Mouse (Mus musculus) midbrain, embryonic 10.5 days (tissue): ENCODE measurements around the gene Tlr13. TPM values are rescaled to one million over a fixed set of nuclear protein-coding genes. Genes with fewer than 3 reads are reported as not detected.
"Not testable (repeated sequence)": the region's sequence is repeated elsewhere in the genome, so short reads cannot be mapped to it uniquely, and the experiment has no call there.

Source experiments
- DNase-seq: peaks from one replicate; pipeline ENCODE4 v3.0.0-alpha.2; 2017; ENCODE audit warnings: low spot score
- H3K27ac ChIP-seq: fragments of 300-500 bp; sonication (generic); replicated peaks from 2 replicates; pipeline ENCODE4 v1.5.1; 2016; ENCODE audit warnings: mild to moderate bottlenecking
- H3K27me3 ChIP-seq: fragments of 300-500 bp; sonication (generic); 2 replicates; pipeline ENCODE4 v1.6.1; 2016; ENCODE audit warnings: low read depth, mild to moderate bottlenecking; ENCODE audit not compliant: poor library complexity, severe bottlenecking
- H3K36me3 ChIP-seq: fragments of 300-500 bp; sonication (generic); 2 replicates; pipeline ENCODE4 v1.6.1; 2016; ENCODE audit warnings: mild to moderate bottlenecking, moderate library complexity
- H3K4me1 ChIP-seq: fragments of 300-500 bp; sonication (generic); 2 replicates; pipeline ENCODE4 v1.6.1; 2016
- H3K4me3 ChIP-seq: fragments of 300-500 bp; sonication (generic); 2 replicates; pipeline ENCODE4 v1.5.1; 2016; ENCODE audit warnings: mild to moderate bottlenecking, moderate library complexity
- H3K9me3 ChIP-seq: fragments of 300-500 bp; sonication (generic); replicated peaks from 2 replicates; pipeline ENCODE4 v1.6.1; 2016; ENCODE audit warnings: mild to moderate bottlenecking
- WGBS: fragments of 180-500 bp; shearing (Covaris S2); methylation state at CpG from one replicate; pipeline ENCODE4 v1.1.7; 2016; 5-methylcytosine and 5-hydroxymethylcytosine counted together
- polyA plus RNA-seq: library from polyadenylated mRNA; unstranded; fragments of >200 nt; fragmentation: Nextera tagmentation; extraction: Ambion mirVana; gene quantifications from 2 replicates; pipeline ENCODE4 v1.2.1, GENCODE M21; 2016

Tlr13 gene
- polyA plus RNA-seq, 1 experiment from 2014 or later: 0.17 TPM

DNA sequence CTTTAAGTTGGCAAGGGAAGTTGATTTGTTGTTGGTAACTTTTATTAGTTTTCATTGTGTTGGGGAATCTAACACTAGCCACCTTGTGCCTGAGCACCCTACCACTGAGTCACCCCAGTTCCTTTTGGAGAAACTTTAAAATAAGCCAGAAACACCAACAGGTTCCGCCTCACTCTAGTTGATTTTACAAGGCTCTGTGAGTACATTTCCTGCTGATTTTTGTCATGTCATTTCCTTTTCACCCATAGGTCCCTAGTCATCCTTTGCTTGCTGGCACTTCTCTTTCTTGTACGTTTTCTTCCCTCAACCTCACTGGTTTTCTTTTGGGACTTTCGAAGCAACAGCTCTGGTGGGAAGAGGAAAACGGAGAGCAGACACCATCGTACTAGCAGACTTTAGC is 46.4 kb downstream of the Tlr13 start:
- DNase-seq: no peak
- WGBS: 59% methylated on average over 5 of the region's 5 CpGs
- Histone ChIP-seq H3K27ac (peak overlapping the region; percentile 89; the same call in 1 of the 2 replicates), H3K9me3 (no peaks in the 10 kb centered on the region), H3K4me1 (peaks cover 39% of the 10 kb centered on the region), H3K27me3 (peaks cover 35% of the 10 kb centered on the region), H3K36me3 (peaks cover 39% of the 10 kb centered on the region), H3K4me3 (peak overlapping the region; percentile 64)

- no peaks in the 10 kb centered on the region for H3K9me3 ChIP-seq
- H3K27ac ChIP-seq: no peak overlapping the region
- peak overlapping the region; percentile 64 for H3K4me3 ChIP-seq
- H3K4me1 ChIP-seq: peaks cover 34% of the 10 kb centered on the region
- 51% methylated on average over 4 of the region's 4 CpGs for WGBS
- H3K27me3 ChIP-seq: peaks cover 33% of the 10 kb centered on the region
- no peak for DNase-seq
- peaks cover 46% of the 10 kb centered on the region for H3K36me3 ChIP-seq
Measured at GRCm38 (mm10) chrX:106190091-106190490, 47.1 kb downstream of the Tlr13 start.

GRCm38 (mm10) chrX:106194361-106194760 is 51.4 kb downstream of the Tlr13 start:
- H3K27me3 ChIP-seq, DNase-seq, H3K4me3 ChIP-seq, H3K27ac ChIP-seq, H3K9me3 ChIP-seq: not testable (repeated sequence)
- H3K36me3 ChIP-seq: peaks cover 89% of the 10 kb centered on the region
- 90% methylated on average over 6 of the region's 6 CpGs for WGBS
- H3K4me1 ChIP-seq: peaks cover 13% of the 10 kb centered on the region

DNA sequence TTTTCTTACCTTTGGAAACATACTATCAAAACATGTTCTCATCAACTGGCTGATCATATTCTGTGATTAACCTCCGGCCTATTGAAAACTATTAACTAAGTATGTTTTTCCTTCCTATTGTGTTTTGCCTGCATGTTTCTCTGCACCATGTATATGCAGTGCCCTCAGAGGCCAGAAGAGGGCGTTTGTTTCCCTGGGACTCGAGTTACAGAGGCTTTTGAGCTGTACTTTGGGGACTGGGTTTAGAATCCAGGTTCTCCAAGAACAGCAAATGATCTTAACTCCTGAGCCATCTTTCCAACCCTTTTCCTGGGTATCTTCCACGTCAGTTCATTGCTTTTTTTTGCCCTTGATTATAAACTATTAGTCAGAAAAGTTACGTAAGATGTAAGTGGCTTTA is 54.3 kb downstream of the Tlr13 start:
- Histone ChIP-seq H3K27ac (no peak overlapping the region), H3K4me3 (no peak overlapping the region), H3K27me3 (0 out of 2 replicates have a peak, but pooled peaks cover 5% of the 10 kb centered on the region), H3K4me1 (no peaks in the 10 kb centered on the region), H3K9me3 (no peaks in the 10 kb centered on the region), H3K36me3 (peaks cover 98% of the 10 kb centered on the region)
- WGBS: 69% methylated on average over 5 of the region's 5 CpGs
- no peak for DNase-seq

DNA sequence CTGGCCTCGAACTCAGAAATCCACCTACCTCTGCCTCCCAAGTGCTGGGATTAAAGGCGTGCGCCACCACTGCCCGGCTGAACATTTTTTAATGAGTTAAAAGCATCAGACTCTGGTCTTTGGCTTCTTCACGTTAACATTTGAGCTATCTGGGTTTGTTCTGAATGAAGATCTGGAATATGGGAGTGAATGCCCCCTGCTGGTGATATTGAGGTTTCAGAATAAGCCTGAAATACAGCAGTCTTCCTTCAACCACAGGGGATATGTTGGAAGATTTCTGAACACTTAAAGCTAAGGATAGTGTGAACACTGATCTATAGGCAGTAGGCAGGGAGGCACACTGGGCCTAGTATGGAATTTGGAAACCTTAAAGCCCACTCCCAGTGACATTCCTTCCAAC is 55.9 kb downstream of the Tlr13 start:
- Histone ChIP-seq H3K9me3 (no peaks in the 10 kb centered on the region), H3K4me1 (no peaks in the 10 kb centered on the region), H3K36me3 (peaks cover 95% of the 10 kb centered on the region), H3K27ac (no peak overlapping the region), H3K4me3 (no peak overlapping the region), H3K27me3 (0 out of 2 replicates have a peak, but pooled peaks cover under 1% of the 10 kb centered on the region)
- no peak for DNase-seq
- 91% methylated on average over 5 of the region's 5 CpGs for WGBS

- no peaks in the 10 kb centered on the region for H3K4me1 ChIP-seq
- DNase-seq: no peak
- no peaks in the 10 kb centered on the region for H3K27me3 ChIP-seq
- 91% methylated on average over 2 of the region's 2 CpGs for WGBS
- no peaks in the 10 kb centered on the region for H3K9me3 ChIP-seq
- H3K27ac ChIP-seq: no peak overlapping the region
- no peak overlapping the region for H3K4me3 ChIP-seq
- peaks cover 21% of the 10 kb centered on the region for H3K36me3 ChIP-seq
Measured at GRCm38 (mm10) chrX:106209100-106209499, 66.1 kb downstream of the Tlr13 start.

Other genes with a start within 250 kb of the Tlr13 start
- gene Atrx, start 213.8 kb upstream of the Tlr13 start, polyA plus RNA-seq: 168 and 179 TPM in 2 replicates
- gene Magt1, start 131.3 kb upstream of the Tlr13 start, polyA plus RNA-seq: 43.9 and 47.3 TPM in 2 replicates
- 273 and 288 TPM in 2 replicates for gene Cox7b, start 127.5 kb upstream of the Tlr13 start, polyA plus RNA-seq
- 19.7 and 22.6 TPM in 2 replicates for gene Atp7a, start 115.9 kb upstream of the Tlr13 start, polyA plus RNA-seq
- 480 and 609 TPM in 2 replicates for gene Pgk1, start 43.9 kb downstream of the Tlr13 start, polyA plus RNA-seq
- 11.3 and 13.3 TPM in 2 replicates for gene Taf9b, start 78.0 kb downstream of the Tlr13 start, polyA plus RNA-seq
- gene Fnd3c2, start 112.2 kb downstream of the Tlr13 start, polyA plus RNA-seq: not detected in 2 replicates